9 mouse cellular contexts compared by ENCODE assay signal in the genomic region with DNA sequence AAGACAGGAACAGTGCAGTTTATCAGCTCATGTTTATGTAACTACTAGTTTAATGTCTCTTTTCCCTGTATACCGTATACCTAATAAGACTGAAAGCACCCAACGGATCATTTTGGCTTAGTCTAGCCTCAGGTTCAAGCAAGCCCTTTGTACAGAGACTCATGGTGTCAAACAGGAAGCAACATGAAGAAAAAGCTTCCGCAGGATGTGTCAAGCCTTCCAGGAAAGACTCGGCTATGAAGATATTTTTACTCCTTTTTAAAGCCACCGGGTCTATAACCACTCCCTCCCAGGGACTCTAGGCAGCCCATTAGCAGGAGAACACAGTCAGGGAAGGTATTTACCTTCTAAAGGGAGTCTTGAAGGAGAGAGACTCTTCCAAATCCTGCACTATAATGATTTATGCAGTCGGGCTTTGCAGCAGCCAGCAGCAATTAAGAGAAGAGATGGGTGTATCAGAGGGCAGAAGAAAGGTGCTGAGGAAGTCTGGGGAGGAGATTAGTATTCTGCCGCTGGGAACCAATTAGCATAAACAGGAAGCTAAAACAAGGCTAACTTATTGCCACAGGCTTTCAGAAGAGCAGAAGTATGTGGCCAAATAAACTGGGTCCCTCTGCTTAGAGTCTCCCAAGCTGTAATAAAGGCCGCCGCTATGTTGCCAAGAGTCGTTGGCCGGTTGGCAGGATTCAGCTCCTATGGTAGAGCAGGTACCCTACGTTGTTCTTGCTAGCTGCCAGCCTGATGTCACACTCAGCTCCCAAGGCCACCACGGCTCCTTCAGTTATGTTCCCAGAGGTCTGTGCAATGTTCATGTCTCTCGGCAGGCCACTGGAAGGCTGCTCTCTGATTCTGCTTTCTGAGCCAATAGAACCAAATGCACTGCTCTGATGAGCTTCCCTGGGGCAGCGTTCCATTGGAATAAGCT.
A peak's percentile ranks its signal among the peaks of the same experiment; 100 is the strongest.
DNase-seq lines count a peak whose midpoint lies in the region; ATAC-seq and TF ChIP-seq lines count a peak whose summit lies in the region.
"Had no signal": no experiment of that assay in that cellular context is flagged by ENCODE, and none has a peak within 500 bp of the region (broad histone marks: within the 10 kb centered on the region; RNA-seq: fewer than 3 reads in every experiment).

No protein-coding gene starts in this region.

- H3K4me1 ChIP-seq in lung, postnatal 0 days (ENCODE audit: insufficient read depth, low read depth, low read length), result peaks cover 2% of the 10 kb centered on the region; the same call in 1 of the 2 replicates
- H3K4me1 ChIP-seq in bone marrow, adult 2 months (ENCODE audit: control insufficient read depth, insufficient read depth, low read length), result peaks cover 8% of the 10 kb centered on the region
- H3K4me1 ChIP-seq in neural tube, embryonic 15.5 days, result peaks cover 23% of the 10 kb centered on the region

- no peaks in the 10 kb centered on the region for H3K36me3 ChIP-seq in lung, postnatal 0 days (ENCODE audit: insufficient read depth, low read length)
- no peaks in the 10 kb centered on the region for H3K36me3 ChIP-seq in neural tube, embryonic 15.5 days
- H3K36me3 ChIP-seq: embryonic facial prominence, embryonic 13.5 days; heart, embryonic 13.5 days had no signal

- TF ChIP-seq CTCF in lung, postnatal 0 days (IDR thresholded peaks at IDR 0.05), result no peak
- TF ChIP-seq CTCF in bone marrow, adult 2 months (IDR thresholded peaks at IDR 0.05; ENCODE audit: control insufficient read depth, insufficient read depth, low read length), result no peak

- no peaks in the 10 kb centered on the region for H3K27me3 ChIP-seq in lung, postnatal 0 days (replicated peaks; ENCODE audit: insufficient read depth, low read length)
- H3K27me3 ChIP-seq in neural tube, embryonic 15.5 days (replicated peaks), result no peaks in the 10 kb centered on the region
- H3K27me3 ChIP-seq: embryonic facial prominence, embryonic 13.5 days; heart, embryonic 13.5 days had no signal

- WGBS in lung, postnatal 0 days, result 57% methylated on average over 15 of the region's 15 CpGs
- WGBS in bone marrow, adult 2 months, result 6% methylated on average over 15 of the region's 15 CpGs
- 47% methylated on average over 15 of the region's 15 CpGs for WGBS in neural tube, embryonic 15.5 days

- TF ChIP-seq POLR2A in bone marrow, adult 2 months (IDR thresholded peaks at IDR 0.05; ENCODE audit: borderline replicate concordance, control insufficient read depth, low read depth, low read length), result no peak

- peak; percentile 16 for DNase-seq in lung, postnatal 0 days (ENCODE audit: low spot score)
- DNase-seq in lung, postnatal 25 days (ENCODE audit: low spot score), result no peak
- DNase-seq in left cerebral cortex, adult 11 months (ENCODE audit: low spot score), result no peak
- DNase-seq in ovary, postnatal 14 days (ENCODE audit: low spot score), result no peak

- H3K9me3 ChIP-seq in lung, postnatal 0 days (ENCODE audit: low read length), result no peaks in the 10 kb centered on the region
- no peaks in the 10 kb centered on the region for H3K9me3 ChIP-seq in neural tube, embryonic 15.5 days (replicated peaks)
- H3K9me3 ChIP-seq: embryonic facial prominence, embryonic 13.5 days; heart, embryonic 13.5 days had no signal

- no peak overlapping the region for H3K9ac ChIP-seq in lung, postnatal 0 days (replicated peaks; ENCODE audit: low read depth)
- H3K9ac ChIP-seq in neural tube, embryonic 15.5 days (replicated peaks), result no peak overlapping the region
- H3K9ac ChIP-seq: embryonic facial prominence, embryonic 13.5 days; heart, embryonic 13.5 days had no signal

- TF ChIP-seq EP300 in lung, postnatal 0 days (IDR thresholded peaks at IDR 0.05), result no peak

- H3K4me2 ChIP-seq in lung, postnatal 0 days (replicated peaks; ENCODE audit: low read depth, low read length), result no peak overlapping the region
- H3K4me2 ChIP-seq in neural tube, embryonic 15.5 days, result peak overlapping the region; percentile 17
- H3K4me2 ChIP-seq: embryonic facial prominence, embryonic 13.5 days; heart, embryonic 13.5 days had no signal

- ATAC-seq in lung, postnatal 0 days, result no peak
- peak; percentile 70 for ATAC-seq in common myeloid progenitor, adult 5-6 weeks (replicated peaks; ENCODE audit: low read depth, poor library complexity, severe bottlenecking)
- no peak for ATAC-seq in neural tube, embryonic 15.5 days (ENCODE audit: low FRiP score)

- no peak overlapping the region for H3K4me3 ChIP-seq in lung, postnatal 0 days (ENCODE audit: low read depth, low read length)
- no peak overlapping the region for H3K4me3 ChIP-seq in bone marrow, adult 2 months (replicated peaks; ENCODE audit: control insufficient read depth, low read depth, low read length)
- H3K4me3 ChIP-seq in neural tube, embryonic 15.5 days (replicated peaks), result no peak overlapping the region
- H3K4me3 ChIP-seq: embryonic facial prominence, embryonic 13.5 days; heart, embryonic 13.5 days had no signal

- no peak overlapping the region for H3K27ac ChIP-seq in lung, postnatal 0 days (ENCODE audit: low read length)
- peak overlapping the region; percentile 81 for H3K27ac ChIP-seq in bone marrow, adult 2 months (ENCODE audit: control insufficient read depth, insufficient read depth, low read depth, low read length, poor library complexity)
- no peak overlapping the region; the same call in 1 of the 2 replicates for H3K27ac ChIP-seq in neural tube, embryonic 15.5 days (replicated peaks)
- H3K27ac ChIP-seq: embryonic facial prominence, embryonic 13.5 days; heart, embryonic 13.5 days had no signal
